Mouse (Mus musculus) layer of hippocampus, postnatal 10 days (tissue): ENCODE data around the gene Stk17b. TPM values are rescaled to one million over a fixed set of nuclear protein-coding genes. Genes with fewer than 3 reads are reported as not detected.
"Not testable (repeated sequence)": the region's sequence is repeated elsewhere in the genome, so short reads cannot be mapped to it uniquely, and the experiment has no call there.

Experiments used
- DNase-seq, 2 experiments: peaks; one replicate each; pipeline ENCODE4 v3.0.0; 2021; ENCODE audit warnings: low spot score in 2 of 2
- total RNA-seq, 2 experiments: library from RNA; stranded (reverse); gene quantifications; 2 replicates each; pipeline ENCODE4 v1.2.3; 2021

The Stk17b gene
- total RNA-seq, 2 experiments from 2014 or later, result 7.0 to 9.6 TPM

DNA sequence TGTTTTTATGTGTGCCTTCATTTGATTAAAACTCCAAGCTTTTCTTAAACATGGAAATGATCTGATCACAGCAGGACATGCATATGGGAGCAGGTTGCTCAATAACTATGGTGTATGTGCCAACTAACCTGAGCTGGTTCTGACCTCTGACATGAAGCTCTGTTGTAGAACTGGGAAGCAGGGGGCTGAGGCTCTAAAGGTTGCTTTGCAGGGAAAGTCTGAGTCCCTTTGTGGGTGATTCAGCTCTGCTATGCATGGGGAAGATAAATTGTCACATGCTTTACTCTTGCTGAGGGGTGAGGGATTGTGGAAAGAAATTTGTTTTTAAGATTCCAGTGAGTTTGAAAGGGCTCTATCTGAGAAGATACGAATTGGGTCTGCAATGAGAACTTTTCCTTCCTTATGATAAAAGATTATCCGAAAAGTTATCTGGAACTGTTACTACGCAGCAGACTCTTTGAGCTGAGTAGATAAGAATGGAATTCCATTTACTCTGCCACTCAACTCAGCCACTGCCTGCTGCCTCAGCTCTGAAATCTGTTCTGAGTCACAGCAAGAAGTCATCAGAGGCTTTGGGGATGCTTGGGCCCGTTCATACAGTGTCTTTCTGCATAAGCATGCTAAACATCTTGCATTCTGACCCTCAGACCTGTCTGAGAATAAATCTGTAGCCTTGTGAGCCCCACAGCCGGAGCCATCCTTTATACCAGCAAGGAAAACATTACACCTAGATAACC, 56.4 kb downstream of the Stk17b start:
- no peak for DNase-seq

DNA sequence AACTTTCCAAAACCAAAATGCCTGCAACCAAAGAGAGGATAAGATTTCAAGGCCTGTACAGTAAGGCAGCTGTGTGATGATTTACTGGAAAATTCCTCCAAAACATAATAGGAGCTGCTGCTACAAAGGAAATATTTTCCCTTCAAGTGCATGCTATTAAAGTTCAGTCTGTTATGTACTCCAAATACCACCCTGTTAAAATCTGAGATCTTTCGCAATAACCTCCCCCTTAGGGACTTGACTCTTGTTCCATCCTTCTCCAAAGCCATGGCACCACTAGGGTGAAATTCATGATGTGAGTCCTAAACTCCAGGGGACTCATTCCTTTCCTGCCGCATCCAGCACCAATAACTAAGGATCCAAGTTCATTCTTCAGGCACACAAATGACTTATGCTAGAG, 58.1 kb downstream of the Stk17b start:
- no peak for DNase-seq

DNA sequence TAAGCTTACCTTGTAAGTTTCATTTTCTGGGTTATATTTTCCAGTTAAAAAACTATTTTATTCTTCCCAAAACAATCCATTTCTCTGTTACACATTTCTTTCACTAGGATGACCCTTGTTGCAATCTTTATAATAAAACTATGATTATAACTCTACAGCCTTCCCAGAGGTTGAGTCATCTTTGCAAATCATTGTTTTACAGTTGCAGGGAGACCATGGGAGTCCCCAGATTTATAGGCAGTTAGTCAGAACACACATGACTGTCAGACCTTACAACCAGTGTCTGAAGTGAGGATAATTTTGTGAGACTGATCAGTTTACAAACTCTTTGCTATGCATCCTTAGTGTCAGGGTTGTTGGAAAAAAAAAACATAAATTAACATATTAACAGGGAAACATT, 63.7 kb downstream of the Stk17b start:
- no peak for DNase-seq

DNA sequence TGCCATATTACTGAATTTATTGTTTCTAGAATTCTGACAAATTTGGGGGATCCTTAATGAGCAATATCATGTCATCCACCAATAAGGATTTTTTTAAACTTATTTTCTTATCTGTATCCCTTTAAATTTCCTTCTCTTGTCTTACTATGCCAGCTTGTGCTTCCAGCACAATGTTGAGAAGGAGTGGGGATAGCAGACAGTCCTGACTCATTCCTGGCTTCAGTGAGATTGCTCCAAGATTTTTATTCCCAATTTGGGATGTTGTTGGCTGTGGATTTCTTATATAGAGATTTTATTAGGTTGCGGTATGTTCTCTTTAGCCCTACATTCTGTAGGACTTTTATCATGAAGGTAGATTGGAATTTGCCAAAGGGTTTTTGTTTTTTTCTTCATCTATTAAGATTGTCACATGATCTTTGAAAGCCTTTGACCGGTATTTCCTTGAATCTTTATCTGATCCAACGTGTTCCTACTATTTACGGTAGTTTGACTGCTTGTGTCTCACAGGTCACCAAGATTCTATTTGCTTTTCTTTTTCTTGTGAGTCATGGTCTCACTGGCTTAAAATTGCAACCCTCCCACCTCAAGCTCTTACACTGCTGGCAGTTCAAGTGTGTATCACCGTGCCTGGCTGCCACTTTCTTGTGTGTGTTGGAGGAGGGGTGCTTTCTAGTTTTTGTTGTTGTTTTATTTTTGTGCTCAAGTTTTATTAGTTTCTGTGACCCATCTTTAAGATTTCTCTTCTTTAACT, 64.2 kb downstream of the Stk17b start:
- no peak for DNase-seq

DNA sequence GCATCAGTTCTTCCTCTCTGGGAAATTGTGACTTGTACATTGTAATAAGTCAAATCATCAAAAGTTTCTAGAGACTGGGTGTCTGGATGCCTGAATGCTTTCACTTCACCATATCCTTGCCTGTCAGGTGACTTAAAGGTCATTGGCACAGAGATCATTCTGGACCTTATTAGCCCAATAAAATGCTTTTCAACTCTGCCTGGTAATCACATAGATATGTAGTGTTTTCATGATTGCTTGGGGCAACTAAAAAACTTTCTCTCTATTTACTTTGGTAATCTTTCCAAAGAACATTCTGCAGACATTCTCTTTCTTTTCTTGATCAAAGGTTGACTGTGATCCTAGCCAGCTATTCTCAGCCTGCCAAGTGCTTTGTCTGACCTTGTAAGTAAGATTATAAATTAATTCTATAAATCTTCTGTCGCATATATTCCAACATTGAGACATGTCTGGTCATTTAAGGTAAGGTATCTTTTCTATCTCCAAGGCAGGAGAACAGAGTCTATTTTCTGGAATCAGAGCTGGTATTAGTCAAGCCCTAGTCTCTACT, 69.0 kb downstream of the Stk17b start:
- no peak for DNase-seq

DNA sequence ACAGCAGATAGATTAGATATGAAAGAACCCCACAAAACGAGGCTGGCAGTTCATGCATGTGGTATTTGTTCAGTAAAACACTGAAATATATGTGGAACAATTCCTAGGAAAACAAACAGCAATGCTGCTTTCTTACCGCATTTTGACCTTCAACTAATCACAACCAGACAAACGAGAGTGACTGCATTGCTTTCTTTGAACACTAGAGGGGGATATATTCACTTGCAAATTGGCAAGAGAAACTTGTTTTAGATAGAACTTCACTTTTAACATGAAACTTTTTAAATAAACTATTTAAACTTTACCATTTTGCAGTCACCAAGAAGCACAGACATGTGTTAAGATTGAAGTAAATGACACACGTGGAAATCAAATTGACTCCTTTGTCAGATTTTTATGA, 69.6 kb downstream of the Stk17b start:
- DNase-seq, result no peak

DNA sequence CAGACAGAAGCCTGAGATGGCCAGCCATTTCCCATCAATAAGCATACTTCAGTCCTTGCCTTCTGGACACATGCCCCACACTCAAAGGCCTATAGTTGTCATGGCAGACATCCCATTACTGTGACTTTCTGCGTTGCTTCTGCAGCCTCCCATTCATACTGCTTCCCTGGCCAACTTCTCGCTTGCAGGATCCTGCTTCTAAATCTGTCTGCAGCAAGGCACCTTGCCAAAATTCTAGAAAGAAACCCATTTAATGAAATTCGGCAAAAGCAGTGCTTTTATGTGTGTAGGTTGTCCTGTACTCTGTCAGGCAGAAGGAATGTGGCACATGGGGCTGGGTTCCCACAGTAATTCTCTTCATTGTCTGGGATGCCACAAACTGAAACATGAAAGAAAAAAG, 71.6 kb downstream of the Stk17b start:
- not testable (repeated sequence) for DNase-seq

DNA sequence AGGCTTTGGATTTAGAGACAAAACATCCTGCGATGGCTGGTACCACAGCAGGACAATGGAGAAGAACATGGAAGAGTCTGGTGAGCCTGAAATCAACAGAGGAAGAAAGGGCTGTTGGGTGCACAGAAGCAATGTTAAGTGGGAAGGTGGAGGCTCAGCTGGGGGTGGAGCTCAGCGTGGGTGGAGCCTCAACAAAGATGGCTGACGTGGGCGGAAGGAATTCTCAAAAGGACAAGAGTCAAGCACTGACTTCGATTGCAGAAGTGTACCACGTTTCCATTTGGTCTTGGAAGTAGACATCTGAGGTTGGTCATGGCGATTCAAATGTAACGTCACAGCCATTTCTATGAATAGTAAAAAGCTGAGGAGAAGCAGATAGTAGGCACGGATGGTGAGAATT, 74.0 kb downstream of the Stk17b start:
- DNase-seq, result no peak

DNA sequence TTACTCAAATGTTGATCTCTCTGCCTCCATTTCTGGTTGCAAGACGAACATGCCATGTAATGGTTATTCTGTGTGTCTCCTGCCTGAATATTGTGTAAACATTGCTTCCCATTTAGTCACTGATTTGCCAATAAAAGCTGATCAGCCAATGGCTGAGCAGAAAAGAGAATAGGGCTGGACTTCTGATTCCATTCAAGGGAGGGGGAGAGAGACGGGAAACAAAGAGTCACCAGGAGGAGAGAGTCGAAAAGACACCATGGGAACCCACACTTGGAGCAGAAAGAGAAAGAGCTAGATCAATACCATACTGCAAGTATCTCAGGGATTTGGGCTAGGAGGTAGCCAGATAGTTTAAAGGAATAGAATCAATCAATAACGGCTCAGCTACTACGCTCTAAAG, 75.4 kb downstream of the Stk17b start:
- not testable (repeated sequence) for DNase-seq

DNA sequence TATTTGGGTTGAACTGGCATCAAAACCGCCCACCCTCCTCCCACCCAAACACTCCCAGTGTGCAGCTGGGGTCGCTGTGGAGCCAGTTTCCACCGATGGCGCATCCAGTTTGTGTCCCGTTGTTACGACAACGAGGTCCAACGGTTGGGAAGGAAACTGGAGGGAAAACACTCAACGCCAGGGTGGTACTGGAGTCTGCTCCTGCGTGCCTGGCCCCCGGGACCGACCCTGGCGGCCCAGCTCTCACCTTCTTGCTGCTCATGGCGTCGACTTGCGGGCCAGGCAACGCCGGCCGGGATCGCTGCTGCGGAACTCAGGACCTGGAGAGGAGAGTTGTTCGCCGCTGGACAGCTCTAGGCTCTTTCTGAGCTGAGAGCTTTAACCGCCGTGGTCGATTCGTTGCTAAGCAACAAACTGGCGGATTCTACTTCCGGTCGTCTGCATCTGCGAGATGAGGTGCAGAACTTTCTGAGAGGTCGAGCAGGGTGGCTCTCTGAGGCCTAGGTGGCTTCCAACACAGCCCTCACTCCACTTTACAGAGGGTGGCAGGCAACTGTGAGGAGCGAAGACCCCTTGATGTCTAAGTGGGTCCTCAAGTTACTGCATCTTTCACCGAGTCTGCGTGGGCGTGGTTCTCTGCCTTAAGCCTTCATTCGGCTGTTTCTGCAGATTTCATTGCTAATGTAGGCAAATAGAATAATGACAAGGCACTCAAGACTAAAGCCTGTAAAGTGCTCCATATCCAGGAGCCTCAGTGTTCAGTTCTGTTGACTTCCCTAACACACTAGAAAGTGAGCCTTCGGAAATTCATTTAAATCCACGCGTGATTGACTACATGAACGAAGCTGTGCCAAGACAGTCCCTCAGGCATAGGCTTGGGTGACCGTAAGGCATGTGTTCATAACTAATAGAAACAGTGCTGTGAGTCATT, 78.3 kb downstream of the Stk17b start, which contains the start of gene Dnah7a:
Gene Dnah7a, minus strand, starts transcription at position 354 of the 931 bp plus-strand sequence.
- peak; percentile 67 to 78 for DNase-seq

Other genes with a start within 250 kb of the Stk17b start
- 1 to 10 TPM; 5.7 to 6.2 TPM for gene Dnah7a, start 78.4 kb downstream of the Stk17b start, total RNA-seq